Mouse (Mus musculus) MEL (cell line): Measurements from ENCODE around the gene Piezo1.
A peak's percentile ranks its signal among the peaks of the same experiment; 100 is the strongest.

Source experiments
- CTCF ChIP-seq, 3 experiments: IDR thresholded peaks in 2 of 3; conservative IDR thresholded peaks in 1 of 3; 2 replicates each; pipeline ENCODE4 v1.5.1; 2011 to 2012; ENCODE audit warnings: low read length in 3 of 3, low read depth in 2 of 3, mild to moderate bottlenecking in 2 of 3, improper control_type of control experiment in 1 of 3, inconsistent platforms in 1 of 3, mixed read lengths in 1 of 3, moderate library complexity in 1 of 3; ENCODE audit not compliant: control insufficient read depth in 1 of 3, insufficient read depth in 1 of 3, poor library complexity in 1 of 3, severe bottlenecking in 1 of 3
- EP300 ChIP-seq, 2 experiments: IDR thresholded peaks; 2 replicates each; pipeline ENCODE4 v1.6.1; 2011; ENCODE audit warnings: improper control_type of control experiment in 2 of 2, low read length in 2 of 2, low read depth in 1 of 2, mild to moderate bottlenecking in 1 of 2
- GABPA ChIP-seq: IDR thresholded peaks from 2 replicates; pipeline ENCODE4 v1.6.1; 2012; ENCODE audit warnings: low read depth, mild to moderate bottlenecking, inconsistent platforms, low read length, improper control_type of control experiment, moderate library complexity
- GATA1 ChIP-seq: IDR thresholded peaks from 2 replicates; pipeline ENCODE4 v1.6.1; 2011; ENCODE audit warnings: low read depth, low read length, improper control_type of control experiment
- MAFK ChIP-seq: IDR thresholded peaks from 2 replicates; pipeline ENCODE4 v1.6.1; 2011; ENCODE audit warnings: low read depth, mild to moderate bottlenecking, low read length, improper control_type of control experiment, borderline replicate concordance
- MYC ChIP-seq: IDR thresholded peaks from 2 replicates; pipeline ENCODE4 v1.6.1; 2011; ENCODE audit warnings: low read depth, mild to moderate bottlenecking, low read length, improper control_type of control experiment, moderate library complexity
- POLR2A ChIP-seq, 2 experiments: IDR thresholded peaks; 2 replicates each; pipeline ENCODE4 v1.6.1; 2011 to 2012; ENCODE audit warnings: low read length in 2 of 2, mild to moderate bottlenecking in 2 of 2, control low read depth in 1 of 2, improper control_type of control experiment in 1 of 2, low read depth in 1 of 2, moderate library complexity in 1 of 2; ENCODE audit not compliant: control insufficient read depth in 1 of 2, insufficient read depth in 1 of 2, poor library complexity in 1 of 2
- RAD21 ChIP-seq: IDR thresholded peaks from 2 replicates; pipeline ENCODE4 v1.6.1; 2011; ENCODE audit warnings: mild to moderate bottlenecking, low read depth, low read length, improper control_type of control experiment
- SMC3 ChIP-seq: IDR thresholded peaks from 2 replicates; pipeline ENCODE4 v1.6.1; 2011; ENCODE audit warnings: low read depth, low read length, improper control_type of control experiment
- TAL1 ChIP-seq: IDR thresholded peaks from 2 replicates; pipeline ENCODE4 v1.6.1; 2012; ENCODE audit warnings: mild to moderate bottlenecking, inconsistent platforms, low read length, moderate library complexity, mixed read lengths
- UBTF ChIP-seq: IDR thresholded peaks from 2 replicates; pipeline ENCODE4 v1.6.1; 2012; ENCODE audit warnings: low read depth, mild to moderate bottlenecking, inconsistent platforms, low read length, improper control_type of control experiment, moderate library complexity, borderline replicate concordance; ENCODE audit not compliant: insufficient read depth
- ZC3H11A ChIP-seq: IDR thresholded peaks from 2 replicates; pipeline ENCODE4 v1.6.1; 2012; ENCODE audit warnings: low read depth, mild to moderate bottlenecking, inconsistent platforms, low read length, improper control_type of control experiment

- TF ChIP-seq MAFK (no peak), UBTF (no peak), EP300 (IDR thresholded peaks at IDR 0.05; ENCODE audit: low read depth in 1 of 2, low read length in 2 of 2) (peak in 1 of 2 experiments; percentile 53; a peak in 3 of 4 replicates), CTCF (IDR thresholded peaks at IDR 0.05 in 2 of 3, conservative IDR thresholded peaks at IDR 0.05 in 1 of 3; ENCODE audit: control insufficient read depth in 1 of 3, insufficient read depth in 1 of 3, low read depth in 2 of 3, low read length in 3 of 3, poor library complexity in 1 of 3, severe bottlenecking in 1 of 3) (no peak), TAL1 (peak; percentile 68), POLR2A (IDR thresholded peaks at IDR 0.05; ENCODE audit: control insufficient read depth in 1 of 2, insufficient read depth in 1 of 2, low read depth in 1 of 2, low read length in 2 of 2, poor library complexity in 1 of 2) (no peak; a peak in 1 of 4 replicates), RAD21 (no peak; the same call in 1 of the 2 replicates), SMC3 (no peak; the same call in 1 of the 2 replicates), MYC (0 out of 2 replicates have a peak, but pooled peaks have one; percentile 47), GABPA (no peak), GATA1 (no peak; the same call in 1 of the 2 replicates), ZC3H11A (no peak)
Observed at GRCm38 (mm10) chr8:122444058-122444748, 106.9 kb downstream of the Piezo1 start.
